Mouse (Mus musculus) layer of hippocampus, adult 11-12 months (tissue): ENCODE data around the gene Helq.

Experiments
- DNase-seq: peaks from one replicate; pipeline ENCODE4 v3.0.0; 2022; ENCODE audit warnings: low spot score

Helq gene

DNA sequence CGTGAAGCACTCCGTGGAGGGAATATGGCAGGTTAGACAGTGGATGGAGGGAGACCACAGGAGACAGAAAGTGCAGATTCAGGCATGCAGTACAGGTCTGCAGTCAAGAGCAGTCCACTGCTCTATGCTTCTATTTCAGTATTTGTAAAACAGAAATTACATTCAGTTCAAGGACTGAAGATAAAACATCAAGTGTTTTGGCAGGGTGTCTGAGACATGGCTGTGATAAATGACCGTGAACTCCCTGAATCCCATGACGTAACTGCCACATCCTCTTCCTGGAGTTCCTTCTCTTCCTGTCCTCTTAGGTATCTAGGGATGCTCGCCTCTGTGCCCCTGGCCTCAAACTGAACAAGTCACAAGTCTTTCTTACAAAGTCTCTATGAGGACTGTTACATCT, 21.5 kb downstream of the Helq start:
- DNase-seq: no peak

DNA sequence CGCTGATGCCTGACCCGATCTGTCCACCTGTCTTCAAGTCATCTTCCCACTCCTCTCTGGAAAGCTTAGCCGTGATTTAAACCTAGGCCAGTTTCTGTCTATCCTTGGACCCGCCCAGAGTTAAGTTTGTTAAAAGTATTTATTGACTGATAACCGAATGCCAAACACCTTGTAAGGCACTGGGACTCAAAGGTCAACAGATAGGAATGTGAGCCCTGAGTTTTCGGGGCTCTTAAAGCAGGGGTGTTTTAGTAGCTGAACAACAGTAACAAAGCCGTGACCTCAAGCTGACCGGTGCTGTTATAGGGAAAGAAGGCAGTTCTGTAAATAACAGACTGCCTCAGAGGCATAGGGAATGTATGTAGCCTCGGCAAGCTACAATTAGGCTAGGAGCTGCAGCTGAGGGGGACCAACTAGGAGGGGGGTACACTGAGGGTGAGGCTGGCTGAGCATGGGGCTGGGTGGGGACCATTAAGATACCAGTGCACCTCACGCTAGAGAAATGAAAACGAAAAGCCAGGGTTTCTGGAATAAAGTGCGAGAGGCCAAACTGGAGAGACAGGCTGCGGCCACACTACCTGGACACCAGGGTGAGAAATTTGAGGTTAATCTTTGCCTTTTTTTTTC, 22.5 kb downstream of the Helq start:
- no peak for DNase-seq

DNA sequence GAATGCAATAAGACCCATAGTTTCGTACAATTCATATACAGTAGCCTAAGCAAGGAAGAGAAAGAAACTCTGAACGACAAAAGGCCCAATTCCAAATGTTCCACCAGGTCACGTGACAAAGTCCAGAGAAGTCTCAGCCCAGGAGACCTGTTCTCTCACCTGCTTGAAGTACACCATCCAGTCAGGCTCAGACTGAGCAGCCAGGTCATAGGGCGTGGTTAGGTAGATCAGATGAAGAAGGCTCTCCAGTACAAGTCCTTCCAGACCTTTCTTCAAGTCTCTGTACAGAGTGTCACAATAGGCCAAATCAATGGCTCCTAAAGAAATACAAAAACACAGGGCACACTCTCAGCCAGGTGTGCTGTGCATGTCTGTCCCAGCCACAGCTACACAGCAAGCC, 26.8 kb downstream of the Helq start:
- no peak for DNase-seq

DNA sequence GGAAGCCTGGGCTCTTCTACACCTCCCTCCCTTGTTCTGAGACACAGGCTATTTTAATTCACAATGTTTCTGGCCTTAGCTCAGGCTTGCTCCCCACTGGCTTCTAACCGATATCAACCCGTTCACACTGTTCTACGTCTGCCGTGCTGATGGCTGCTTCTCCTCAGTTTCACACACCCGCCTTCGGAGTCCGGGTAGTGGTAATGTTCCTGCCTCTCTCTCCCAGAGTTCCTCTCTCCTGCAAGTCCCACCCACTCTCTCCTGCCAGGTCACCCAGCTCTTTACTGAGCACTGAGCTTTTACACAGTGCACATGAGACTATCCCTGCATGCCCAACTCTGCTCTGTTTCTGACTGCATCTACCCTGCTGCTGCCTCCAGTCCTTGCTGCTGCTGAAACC, 32.4 kb downstream of the Helq start:
- DNase-seq: no peak

DNA sequence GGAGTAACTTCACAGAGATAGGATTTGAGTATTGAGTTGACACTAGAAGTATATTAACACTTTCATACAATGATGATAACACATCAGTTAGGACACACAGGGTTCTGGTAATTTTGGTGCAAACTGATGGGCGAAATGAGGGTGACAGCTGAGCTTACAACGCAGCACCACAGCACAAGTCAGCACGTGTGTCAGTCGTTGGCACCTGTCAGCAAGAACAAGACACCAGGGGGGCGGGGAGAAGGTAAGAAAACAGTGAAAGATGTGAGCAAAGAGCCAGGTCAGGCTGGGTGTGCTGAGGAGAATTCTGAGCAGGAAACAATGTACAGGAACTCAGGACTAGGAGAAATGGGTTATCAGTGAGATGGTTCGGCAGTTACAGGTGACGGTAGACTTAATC, 36.7 kb downstream of the Helq start:
- DNase-seq: no peak

DNA sequence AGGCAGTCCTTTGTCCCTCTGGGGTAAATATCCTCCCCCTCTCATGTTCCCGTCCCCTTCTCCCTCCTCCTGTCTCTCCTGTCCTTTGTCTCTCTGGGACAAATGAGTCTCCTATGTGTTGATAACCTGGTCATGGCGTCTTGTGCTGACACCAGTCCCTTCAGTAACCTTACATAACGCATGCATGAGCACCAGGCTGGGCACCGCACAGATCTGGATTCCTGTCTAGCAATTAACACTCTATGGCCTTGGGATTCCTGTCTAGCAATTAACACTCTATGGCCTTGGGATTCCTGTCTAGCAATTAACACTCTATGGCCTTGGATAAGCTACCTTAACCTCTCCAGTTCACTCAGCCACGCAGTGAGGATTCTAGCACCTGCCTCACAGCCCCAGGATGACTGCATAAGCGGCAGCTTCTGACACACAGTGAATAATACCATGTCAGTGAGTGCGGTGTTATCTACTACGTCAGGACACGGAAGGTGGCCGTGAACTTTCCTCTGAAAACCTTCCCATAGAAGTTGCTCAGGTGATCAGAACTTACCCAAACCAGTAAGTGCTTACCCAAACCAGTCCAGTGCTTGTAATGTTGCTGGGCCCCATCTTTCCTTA, 38.2 kb downstream of the Helq start:
- no peak for DNase-seq

DNA sequence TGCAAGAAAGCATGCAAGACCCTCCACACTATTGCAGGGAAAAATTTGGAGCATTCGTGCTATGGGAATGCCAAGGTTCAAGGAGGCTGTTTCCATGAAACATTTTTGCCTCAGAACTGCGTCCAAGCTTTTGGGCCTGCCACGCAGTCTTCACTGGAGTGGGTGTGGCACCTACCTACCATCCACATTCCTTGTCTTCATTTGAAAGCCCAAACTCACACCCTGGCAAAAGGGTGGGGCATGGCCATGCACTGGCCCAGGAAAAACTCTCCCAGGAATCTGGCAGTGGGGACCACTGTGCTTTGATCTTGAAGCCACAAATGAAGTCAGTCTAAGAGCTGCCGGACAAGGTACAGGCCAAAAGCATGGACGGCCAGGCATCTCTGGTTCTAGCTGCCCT, 40.3 kb downstream of the Helq start:
- DNase-seq: no peak

DNA sequence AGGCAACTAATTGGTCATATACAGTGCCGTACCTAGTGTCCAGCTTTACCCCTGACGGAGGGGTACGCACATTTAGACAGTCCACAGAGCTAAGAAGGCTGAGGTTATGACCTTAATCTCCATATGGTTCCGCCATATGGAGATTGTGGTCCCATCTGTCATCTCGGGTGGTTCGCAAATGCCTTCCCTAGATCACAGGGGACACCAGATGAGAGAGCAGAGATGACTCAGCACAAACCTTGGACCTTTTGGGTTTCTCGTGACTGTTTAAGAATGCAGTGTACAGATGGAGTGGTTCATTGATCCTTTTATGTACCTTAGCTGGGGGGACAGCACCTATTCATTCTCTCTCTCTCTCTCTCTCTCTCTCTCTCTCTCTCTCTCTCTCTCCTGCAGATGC, 45.0 kb downstream of the Helq start:
- DNase-seq: no peak

DNA sequence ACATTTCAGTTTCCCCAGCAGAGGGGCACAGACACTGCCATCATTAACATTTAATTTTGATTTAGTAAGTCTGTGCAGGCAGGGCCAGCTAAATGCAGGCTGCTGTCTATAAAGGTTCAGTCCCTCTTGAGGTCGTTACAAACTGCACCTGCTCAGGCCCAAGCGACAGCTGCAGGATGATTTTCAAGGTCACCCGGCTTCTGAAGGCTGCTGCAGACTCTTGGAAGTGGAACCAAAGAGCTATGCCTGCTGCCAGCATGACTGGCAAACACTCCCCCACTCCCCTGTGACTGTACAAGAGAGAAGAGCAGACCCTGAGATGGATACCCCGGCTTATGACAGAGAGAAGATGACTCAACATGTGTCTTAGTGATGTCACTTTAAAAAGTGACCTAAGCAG, 46.7 kb downstream of the Helq start:
- no peak for DNase-seq

DNA sequence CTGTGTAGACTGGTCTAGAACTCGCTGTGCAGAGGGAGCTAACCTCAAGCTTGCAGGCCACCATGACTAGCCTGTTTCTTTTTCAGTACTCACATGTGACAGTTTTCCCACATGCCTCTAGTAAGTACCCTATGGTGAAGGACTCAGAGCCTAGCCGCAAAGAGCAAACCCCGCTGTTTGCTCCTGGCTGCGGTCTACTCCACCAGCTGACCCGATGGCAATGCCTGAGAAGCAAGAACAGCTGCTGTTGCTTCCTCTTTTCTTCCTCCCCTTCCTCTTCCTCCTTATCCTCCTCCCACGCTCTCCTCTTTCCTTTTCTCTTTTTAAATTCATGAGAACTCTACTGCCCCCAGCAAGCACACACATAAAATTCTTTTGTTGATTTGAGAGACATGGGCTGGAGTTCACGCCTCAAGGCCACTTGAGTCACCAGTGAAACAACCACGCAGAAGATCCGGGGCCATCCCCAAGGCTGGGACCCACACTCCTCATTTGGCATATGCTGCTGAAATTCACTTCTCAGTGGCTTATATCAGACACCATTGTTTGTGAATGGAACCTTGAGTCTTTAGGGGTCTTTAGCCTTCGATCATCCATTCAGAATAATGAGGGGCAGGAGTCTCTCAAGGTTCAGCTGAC, 47.7 kb downstream of the Helq start:
- no peak for DNase-seq

DNA sequence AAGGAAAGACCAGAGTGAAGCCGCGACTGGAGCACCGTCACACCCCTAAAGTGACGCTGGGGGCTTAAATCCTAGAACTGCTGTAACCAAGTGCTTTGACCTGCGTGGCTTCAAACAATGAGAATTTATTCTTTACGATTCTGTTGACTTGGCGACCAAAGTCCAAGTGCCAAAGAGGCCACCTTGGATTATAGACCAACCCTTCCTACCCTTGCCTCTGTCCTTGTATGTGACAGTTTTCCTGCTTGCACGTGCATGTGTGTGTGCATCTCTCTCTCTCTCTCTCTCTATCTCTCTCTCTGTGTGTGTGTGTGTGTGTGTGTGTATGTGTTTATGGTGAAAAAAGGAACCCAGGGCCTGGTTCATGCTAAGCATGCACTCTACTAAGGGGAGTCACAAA, 59.6 kb downstream of the Helq start:
- DNase-seq: no peak

DNA sequence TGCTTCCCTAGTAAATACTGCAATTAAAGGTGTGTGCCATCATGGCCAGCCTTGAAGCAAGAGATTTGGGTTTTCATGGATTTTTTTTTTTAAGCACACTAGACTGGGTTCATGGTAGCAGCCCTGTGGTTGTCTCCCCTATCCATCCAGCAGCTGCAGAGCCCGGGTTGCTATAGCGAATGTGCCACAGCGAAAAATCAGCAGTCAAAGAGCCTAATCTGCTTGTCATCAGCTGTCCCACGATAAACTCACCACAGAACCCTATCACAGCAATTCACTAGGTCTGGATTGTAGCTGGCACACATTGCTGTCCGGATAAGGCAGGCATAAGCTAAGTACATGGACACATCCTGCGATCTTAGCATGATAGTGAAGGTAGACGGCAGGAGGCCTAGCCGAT, 61.5 kb downstream of the Helq start:
- DNase-seq: no peak

DNA sequence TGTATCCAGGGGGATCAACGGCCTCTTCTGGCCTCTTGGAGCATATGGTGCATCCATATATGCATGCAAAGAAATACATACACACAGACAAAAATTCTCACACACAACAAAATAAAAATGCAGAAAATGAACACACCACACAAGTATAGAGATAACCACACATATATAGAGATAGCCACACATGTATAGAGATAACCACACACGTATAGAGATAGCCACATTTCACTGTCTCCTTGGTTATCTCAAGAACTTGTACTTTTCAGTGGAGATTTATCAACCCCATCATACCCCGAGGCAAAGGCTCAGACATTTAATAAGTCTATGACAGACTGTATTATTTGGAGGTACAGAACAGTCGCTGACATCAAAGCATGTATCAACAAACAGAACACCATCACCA, 63.9 kb downstream of the Helq start:
- DNase-seq: no peak

DNA sequence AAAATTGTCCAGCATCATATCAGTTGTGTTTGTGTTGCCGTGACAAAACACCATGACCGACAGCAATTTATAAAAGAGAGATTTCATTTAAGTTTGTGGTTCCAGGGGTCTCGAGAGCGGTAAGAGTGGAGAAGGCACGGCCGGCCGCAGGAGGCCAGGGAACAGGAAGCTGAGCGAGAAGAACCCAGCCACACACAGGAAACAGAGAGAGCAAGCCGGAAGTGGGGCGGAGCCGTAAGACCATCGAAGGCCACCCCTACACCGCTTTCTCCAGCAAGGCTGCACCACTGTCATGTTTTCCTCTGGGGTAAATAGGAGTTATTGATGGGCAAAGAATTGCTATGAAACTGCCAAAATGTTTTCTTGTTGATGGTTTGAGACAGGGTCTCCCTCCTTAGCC, 69.6 kb downstream of the Helq start:
- DNase-seq: no peak

DNA sequence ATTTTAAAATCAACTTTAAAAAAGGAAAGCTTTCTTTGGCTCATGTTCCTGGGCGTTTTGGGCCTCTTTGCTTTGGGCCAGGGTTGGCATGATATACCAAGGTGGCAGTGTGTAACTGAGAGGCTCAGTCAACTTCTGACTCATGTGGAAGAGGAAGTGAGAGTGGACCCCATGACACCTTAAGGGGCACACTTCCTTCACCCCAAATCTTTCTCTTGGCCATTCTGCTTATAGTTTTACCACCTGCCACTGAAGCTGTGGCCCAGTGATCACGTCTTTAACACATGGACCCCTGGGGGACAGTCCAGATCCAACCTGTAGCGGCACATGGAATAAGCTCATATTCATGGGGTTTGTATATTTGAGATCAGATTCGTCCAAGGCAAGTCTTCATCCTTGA, 72.4 kb downstream of the Helq start:
- DNase-seq: no peak

DNA sequence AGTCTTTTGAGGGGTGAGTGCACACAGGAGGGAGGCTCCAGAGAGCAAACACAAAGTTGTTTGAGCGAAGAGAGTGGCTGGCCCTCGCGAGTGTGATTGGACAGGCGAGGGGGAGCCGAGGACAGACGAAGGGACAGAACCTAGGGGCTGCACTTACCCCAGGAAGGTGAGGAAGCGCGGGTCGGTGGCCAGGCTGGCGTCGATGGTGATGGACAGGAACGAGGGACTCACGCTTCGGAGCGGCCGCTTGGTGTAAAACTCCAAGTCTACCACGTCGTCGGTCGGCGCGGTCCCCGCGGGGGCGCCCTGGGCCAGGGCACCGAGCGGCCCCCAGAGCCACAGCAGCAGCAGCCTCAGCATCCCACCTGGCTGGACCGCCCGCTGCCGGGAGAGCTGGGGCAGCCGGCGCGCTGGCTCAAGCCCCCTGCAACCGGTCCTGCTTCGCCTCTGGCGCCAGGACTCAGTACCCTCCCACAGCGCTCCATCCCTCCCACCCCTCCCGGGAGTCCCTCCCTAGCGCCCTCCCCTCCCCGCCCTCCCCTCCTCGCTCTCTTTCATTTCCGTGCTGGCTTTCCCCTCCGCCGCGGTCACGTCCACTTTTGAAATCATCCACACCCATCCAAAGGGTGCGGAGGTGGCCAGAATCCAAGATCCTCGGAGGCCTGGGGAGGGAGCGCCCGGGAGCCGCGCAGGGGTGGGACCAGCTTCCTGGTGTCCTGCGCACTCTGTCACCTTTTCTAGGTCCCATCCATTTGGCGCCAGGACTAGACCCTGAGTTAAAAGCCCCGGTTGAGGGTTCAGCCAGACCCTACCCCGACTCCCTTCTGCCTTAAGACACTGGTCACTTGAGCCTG, 78.9 kb downstream of the Helq start, which contains the start of gene Hpse:
Gene Hpse, minus strand, starts transcription at position 482 of the 854 bp plus-strand sequence.
- no peak for DNase-seq

DNA sequence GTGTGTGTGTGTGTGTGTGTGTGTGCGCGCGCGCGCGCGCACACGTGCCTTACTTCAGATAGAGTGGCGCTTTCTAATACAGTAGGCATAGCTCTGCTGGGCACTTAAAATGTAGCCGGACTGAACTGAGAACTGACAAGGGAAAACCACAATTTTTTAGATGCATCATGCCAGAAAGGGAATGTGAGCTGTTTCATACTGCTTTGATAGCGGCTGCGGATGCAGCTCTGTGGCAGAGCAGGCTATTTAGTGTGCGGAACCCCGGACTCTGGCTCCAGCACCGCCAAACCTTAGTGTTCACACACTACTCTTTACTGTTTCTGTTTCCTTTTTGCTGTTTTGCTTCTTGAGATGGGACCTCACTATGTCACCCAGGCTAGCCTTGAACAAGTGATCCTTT, 81.6 kb downstream of the Helq start:
- DNase-seq: no peak
